Mouse (Mus musculus) layer of hippocampus, postnatal 14 days (tissue): ENCODE data around the gene Ccdc138. TPM values are rescaled to one million over a fixed set of nuclear protein-coding genes. Genes with fewer than 3 reads are reported as not detected.
"Not testable (repeated sequence)": the region's sequence is repeated elsewhere in the genome, so short reads cannot be mapped to it uniquely, and the experiment has no call there.

ENCODE experiments used
- DNase-seq, 2 experiments: peaks; one replicate each; pipeline ENCODE4 v3.0.0; 2021 to 2022; ENCODE audit warnings: low spot score in 2 of 2, mixed read lengths in 1 of 2
- long read RNA-seq, 2 experiments: library from polyadenylated mRNA; stranded (forward); transcript quantifications; one replicate each; pipeline ENCODE4 v2.0.0; 2021
- total RNA-seq, 2 experiments: library from RNA; stranded (reverse); gene quantifications; 2 replicates each; pipeline ENCODE4 v1.2.3; 2021

The Ccdc138 gene
- 1 to 10 TPM; 5.1 to 5.2 TPM for total RNA-seq
- long read RNA-seq, experiment 1, partial matches to known transcripts: 0 of 4 reads
- long read RNA-seq, experiment 1, other reads (novel, unspliced or antisense): 3 of 4 reads
- long read RNA-seq, experiment 2, partial matches to known transcripts: 1 of 5 reads
- long read RNA-seq, experiment 2, other reads (novel, unspliced or antisense): 3 of 5 reads

DNA sequence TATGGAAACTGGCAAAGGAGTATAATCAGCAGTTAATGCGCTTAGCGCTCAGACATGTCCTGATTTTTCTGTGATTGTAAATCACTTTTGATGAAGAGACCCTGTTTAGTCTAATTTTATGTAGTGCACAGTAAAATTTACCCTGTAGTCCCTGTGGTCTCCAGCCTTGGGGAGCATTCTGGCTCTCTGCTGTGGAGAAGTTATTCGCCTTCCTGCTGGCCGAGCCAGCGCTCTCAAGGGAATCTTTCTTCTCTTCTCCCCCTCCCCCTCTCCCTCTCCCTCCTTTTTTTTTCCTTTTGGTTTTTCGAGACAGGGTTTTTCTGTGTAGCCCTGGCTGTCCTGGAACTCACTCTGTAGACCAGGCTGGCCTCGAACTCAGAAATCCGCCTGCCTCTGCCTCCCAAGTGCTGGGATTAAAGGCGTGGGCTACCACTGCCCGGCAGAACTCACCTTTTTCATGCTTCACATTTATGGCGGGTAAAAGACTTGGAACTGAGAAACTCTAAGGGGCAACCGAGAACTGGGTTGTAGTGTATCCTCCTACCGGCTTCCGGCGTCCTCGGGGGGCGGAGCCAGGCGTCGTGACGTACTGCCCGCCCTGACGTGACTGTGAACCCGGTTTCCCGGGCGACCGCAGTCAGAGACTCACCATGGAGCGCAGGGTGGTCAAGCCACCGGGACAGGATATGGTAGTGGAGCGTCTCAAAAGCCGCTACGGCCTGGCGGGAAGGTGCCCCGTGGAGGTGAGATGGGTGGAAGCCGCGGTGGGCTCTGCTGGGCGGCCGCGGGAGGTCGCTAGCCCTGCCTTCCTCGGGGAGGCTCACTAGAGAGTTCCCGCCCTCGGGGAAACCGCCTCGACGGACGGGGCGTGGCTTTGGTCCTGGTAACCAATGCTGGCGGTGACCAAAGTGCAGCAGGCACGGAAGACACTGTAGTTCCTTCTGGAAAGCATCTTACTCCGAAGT, at the start of gene Ccdc138:
Gene Ccdc138, plus strand, starts transcription at position 629 of the 965 bp plus-strand sequence.
- peak; percentile 92 to 93 for DNase-seq

- no peak for DNase-seq
Measured at GRCm38 (mm10) chr10:58451575-58451974, 46.2 kb upstream of the Ccdc138 start.

GRCm38 (mm10) chr10:58452185-58452584, 45.6 kb upstream of the Ccdc138 start:
- no peak for DNase-seq

- no peak for DNase-seq
Measured at GRCm38 (mm10) chr10:58459896-58460295, 37.9 kb upstream of the Ccdc138 start.

- DNase-seq: peak in 1 of 2 experiments; percentile 67
Measured at GRCm38 (mm10) chr10:58477086-58477755, 20.5 kb upstream of the Ccdc138 start.

- no peak for DNase-seq
Measured at GRCm38 (mm10) chr10:58478071-58478578, 19.6 kb upstream of the Ccdc138 start.

DNA sequence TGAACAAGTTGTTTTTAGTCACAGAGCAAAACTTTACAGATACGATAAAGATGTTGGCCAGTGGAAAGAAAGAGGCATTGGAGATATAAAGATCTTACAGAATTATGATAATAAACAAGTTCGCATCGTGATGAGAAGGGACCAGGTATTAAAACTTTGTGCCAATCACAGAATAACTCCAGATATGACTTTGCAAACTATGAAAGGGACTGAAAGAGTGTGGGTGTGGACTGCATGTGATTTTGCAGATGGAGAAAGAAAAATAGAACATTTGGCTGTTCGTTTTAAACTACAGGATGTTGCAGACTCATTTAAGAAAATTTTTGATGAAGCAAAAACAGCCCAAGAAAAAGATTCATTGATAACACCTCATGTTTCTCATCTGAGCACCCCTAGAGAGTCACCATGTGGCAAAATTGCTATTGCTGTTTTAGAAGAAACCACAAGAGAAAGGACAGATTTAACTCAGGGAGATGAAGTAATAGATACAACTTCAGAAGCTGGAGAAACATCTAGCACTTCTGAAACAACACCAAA, 17.7 kb upstream of the Ccdc138 start:
- DNase-seq: no peak

DNA sequence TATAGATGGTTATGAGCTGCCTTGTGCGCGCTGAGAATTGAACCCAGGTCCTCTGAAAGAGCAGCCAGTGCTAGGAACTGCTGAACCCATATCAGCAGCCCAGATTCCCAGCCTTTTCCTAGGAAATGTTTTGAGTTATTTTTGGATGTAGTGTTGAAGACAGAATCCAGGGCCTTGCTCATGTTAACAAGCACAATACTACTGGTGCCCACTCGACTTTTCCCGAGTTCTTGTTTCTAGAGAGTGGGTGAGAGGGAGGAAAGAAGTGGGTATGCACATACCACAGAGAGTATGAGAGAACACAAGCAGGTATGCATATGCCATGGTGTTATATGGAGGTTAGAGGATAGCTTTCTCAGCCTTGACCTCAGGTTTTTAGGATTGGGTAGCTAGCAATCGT, 6.7 kb upstream of the Ccdc138 start:
- no peak for DNase-seq

GRCm38 (mm10) chr10:58495637-58496036, 2.1 kb upstream of the Ccdc138 start:
- DNase-seq: no peak

GRCm38 (mm10) chr10:58496732-58497131, 1.0 kb upstream of the Ccdc138 start:
- DNase-seq: no peak

DNA sequence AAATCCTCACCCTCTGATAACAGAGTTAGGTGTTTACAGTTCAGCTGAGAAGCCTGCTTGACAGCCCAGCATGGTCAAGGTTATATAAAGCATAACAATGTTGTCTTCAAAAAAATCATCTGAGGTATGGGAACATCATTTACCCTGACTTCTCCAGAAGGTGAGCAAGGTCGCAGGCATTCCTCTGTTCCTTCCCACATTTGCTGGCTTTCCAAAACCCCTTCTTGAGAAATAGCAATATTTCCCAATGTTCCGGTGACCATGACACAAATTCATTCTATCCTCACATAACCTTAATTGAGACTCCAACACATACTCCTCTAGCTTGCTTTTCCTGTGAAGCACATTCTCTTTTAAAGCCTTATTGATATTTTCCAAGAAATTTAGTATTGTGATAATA, 768 bp downstream of the Ccdc138 start:
- DNase-seq: no peak

DNA sequence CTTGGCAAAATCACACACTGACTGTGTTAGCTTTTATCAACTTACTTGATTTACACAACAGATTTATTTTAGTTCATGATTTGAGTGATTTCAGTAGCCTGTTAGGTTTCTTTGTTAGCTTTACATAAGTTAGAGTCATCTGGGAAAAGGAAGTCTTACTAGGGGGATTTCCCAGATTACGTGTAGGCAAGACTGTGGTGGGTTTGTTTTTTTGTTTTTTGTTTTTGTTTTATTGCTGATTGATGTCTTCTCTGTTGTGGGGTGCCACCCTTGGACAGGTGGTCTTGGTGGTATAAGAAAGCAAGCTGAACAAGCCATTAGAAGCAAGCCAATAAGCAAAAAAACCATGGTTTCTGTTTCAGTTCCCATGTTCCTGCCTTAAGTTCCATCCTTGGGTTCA, 31.6 kb downstream of the Ccdc138 start:
- DNase-seq: no peak

- DNase-seq: no peak
Measured at GRCm38 (mm10) chr10:58530896-58531790, 33.4 kb downstream of the Ccdc138 start.

DNA sequence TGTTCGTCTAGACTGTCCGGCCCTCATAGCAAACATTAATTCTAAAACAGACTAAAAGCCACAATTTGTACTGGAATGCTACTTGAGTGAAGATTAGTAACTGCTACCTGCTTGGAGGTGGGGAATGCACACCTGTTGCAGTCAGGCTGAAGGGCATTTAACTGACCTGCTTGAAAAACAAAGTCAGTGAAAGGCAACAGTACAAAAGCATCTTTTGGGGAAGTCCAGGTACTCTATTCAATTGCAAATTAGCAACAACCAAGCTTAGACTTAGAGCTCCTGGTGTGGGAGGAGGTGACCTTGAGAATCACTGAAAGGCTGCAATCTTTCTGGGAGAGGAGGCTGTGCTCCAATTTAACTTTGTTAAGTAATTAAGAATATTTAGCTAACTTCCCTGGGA, 34.4 kb downstream of the Ccdc138 start:
- no peak for DNase-seq

GRCm38 (mm10) chr10:58536276-58536675, 38.5 kb downstream of the Ccdc138 start:
- DNase-seq: not testable (repeated sequence)

GRCm38 (mm10) chr10:58540613-58541012, 42.9 kb downstream of the Ccdc138 start:
- no peak for DNase-seq

DNA sequence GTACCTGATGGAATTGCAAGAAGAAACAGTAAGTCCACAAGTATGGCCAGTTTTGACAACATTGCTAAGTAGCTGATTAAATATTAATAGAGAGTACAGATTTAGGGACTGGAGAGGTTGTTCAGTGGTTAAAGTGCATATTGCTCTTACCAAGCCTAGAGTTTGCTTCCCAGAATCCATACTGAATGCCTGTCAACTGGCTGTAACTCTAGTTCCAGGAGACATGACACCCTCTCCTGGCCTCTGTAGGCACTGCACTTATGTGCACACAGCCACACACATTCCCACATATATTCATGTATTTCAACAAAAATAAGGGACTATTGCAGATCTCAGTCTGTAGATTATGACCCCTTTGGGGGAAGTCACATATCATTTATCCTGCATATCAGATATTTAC, 51.0 kb downstream of the Ccdc138 start:
- DNase-seq: no peak

- DNase-seq: no peak
Measured at GRCm38 (mm10) chr10:58554693-58555387, 57.1 kb downstream of the Ccdc138 start.

DNA sequence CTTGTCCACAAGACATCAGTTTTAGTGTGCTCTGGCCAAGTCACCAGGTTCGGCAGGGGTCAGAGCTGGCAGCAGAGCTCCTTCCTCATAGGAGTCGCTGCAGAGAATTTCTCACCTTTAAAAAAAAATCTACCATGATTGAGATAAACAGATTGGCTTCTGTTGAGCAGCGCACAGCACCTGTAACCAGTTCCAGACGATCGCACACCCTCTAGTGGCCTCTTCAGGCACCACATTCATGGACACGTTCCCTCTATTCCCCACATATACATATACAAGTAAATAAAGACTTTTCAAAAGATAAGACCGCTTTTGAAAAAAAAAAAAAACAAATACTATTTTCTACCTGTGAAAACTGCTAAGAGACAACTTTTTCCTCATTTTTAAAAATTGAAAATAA, 61.4 kb downstream of the Ccdc138 start:
- peak; percentile 32 to 42 for DNase-seq

DNA sequence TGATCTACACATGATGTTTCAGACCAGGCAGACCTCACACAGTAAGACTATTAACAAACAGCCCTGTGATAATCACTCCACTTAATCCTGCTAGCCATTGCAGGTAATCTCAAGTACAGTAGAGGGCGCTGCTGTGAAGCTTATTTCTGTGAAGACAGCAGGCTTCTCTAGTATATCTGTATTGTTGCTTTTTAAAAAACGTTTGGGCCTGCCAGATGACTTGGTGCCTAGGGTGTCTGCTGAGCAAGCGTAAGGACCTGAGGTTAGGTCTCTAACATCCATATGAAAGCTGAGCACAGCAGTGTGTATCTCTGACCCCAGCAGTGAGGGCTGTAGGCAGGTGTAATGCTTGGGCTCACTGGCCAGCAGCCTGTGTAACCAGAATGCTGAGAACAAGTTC, 62.2 kb downstream of the Ccdc138 start:
- peak; percentile 49 to 68 for DNase-seq
